Mouse (Mus musculus): ENCODE results near the gene Akap9.
"Not testable (repeated sequence)": the region's sequence is repeated elsewhere in the genome, so short reads cannot be mapped to it uniquely, and the experiment has no call there.

Akap9 gene

DNA sequence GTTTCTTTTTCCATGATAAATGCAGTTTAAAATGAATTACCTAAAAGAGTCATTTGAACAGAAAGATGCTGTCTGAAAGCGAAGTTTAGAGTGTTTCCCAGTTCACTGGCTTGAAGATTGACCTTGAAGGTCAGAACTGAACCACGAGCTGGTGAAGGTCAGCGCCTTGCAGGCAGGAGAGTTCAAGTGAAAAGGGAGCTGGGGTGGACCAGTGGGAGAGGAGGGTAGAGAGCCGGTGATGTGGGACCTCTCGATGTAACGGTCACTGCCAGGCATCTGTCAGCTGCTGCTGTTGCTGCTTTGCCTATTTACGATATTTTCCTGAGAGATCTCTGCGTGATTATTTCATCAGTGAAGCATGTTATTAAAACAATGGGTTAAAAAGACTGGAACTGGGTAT lies 111.5 kb downstream of the Akap9 start:
- DNase-seq (ENCODE audit: low spot score) = no peak

DNA sequence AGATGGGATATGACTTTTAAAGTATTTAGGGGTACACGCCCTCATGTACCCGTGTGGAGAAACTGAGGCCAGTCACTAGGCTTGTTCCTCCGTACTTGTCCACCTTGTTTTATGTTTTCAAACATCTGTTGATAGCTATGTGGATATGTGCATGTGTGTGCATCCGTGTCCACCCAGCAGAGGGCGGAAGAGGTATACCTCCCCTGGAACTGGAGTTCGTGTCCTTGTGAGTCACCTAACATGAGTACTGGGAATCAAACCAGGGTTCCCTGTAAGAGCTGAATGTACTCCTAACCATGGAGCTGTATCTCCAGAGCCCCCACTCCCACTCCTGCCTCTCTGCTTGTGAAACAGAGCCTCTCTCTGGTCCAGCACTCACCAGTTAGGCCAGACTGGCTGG lies 112.5 kb downstream of the Akap9 start:
- DNase-seq (ENCODE audit: low spot score) = no peak

DNA sequence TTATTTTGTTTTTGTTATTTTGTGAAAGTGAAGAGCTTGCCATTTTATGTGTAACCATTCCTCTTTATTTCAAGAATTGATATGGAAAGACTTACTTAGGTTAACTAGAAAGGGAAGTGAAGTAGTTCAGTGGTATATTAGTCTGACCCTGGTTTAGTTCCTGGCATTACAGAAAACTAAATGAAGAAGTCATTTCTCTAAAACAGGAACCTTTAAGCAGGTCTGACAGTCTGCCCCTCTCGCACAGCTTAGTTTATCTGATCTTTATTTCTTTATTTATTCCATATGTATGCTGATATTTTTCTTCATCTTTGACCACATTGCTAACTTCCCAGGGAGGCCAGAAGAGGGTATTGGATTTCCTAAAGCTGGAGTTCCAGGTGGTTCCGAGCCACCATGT lies 113.1 kb downstream of the Akap9 start:
- no peak for DNase-seq (ENCODE audit: low spot score)

DNA sequence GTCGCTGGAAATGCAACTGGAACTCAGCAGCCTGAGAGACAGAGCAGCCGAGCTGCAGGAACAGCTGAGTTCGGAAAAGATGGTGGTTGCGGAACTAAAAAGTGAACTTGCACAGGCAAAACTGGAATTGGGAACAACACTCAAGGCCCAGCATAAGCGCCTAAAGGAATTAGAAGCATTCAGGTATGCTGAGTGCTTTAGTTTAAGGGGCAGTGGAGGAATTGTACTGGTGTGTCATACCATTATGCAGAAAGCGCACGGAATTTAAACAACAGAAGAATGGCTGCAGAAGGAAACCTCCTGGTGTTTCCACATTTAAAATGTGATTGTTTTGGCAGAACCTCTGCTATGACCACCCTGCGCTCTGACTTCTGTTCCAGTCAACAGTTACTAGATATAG lies 132.5 kb downstream of the Akap9 start:
- DNase-seq (ENCODE audit: low spot score) = no peak

DNA sequence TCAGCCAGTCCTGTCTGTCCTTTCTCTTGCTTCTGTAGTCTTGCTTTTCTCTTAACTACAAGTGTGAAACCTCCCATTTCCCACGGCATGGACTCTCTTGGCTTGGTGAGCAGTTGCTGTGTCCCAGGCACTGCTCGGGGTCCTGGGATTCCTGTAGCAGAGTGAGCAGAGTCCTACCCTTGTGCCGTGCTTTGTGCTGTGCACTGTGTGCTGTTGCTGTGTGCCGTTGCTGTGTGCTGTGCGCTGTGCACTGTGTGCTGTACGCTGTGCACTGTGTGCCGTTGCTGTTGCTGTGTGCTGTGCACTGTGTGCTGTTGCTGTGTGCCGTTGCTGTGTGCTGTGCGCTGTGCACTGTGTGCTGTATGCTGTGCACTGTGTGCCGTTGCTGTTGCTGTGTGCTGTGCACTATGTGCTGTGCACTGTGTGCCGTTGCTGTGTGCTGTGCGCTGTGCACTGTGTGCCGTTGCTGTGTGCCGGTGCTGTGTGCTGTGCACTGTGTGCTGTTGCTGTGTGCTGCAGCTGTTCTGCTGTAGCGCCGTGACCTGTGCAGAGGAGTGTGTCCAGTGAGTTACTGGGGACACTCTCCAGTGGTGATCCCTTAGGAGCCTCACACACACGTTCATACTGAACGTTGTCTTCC lies 138.7 kb downstream of the Akap9 start:
- no peak for DNase-seq (ENCODE audit: low spot score)

DNA sequence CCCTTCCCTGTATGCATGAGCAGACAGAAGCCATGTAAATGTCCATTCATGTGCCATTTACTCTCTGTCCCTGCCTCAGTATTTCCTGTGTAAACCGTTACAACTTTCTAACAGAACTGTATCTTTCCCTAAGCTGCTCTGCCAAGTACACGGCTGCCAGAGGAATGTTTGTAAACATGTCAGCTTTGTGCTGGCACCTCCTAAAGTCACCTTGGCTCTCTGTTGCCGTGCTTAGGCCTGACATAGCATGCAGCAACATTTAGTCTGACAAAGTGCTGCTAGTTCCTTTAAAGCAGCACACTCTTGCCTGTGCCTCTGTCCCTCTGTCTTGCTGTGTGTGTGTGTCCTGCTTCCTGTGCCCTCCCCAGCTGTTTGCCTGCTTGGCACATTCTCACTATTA lies 139.3 kb downstream of the Akap9 start:
- DNase-seq (ENCODE audit: low spot score) = no peak

DNA sequence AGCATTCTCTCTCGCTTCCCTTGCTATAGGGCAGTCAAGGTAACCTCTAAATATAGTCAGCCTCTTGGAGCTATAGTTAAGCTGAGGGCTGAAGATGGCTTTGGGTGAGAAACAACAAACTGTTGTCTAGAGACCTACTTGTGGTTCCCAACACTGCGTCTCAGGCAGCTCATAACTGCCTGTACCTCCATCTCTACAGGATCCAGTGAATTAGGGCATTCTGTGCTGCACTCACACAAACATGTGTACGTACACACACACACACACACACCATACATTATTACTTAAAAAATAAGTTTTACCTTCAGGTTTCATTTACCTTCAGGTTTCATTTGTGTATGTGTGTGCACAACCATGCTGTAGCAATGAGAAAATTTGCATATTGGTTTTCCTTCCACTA lies 151.2 kb downstream of the Akap9 start:
- no peak for DNase-seq (ENCODE audit: low spot score)

DNA sequence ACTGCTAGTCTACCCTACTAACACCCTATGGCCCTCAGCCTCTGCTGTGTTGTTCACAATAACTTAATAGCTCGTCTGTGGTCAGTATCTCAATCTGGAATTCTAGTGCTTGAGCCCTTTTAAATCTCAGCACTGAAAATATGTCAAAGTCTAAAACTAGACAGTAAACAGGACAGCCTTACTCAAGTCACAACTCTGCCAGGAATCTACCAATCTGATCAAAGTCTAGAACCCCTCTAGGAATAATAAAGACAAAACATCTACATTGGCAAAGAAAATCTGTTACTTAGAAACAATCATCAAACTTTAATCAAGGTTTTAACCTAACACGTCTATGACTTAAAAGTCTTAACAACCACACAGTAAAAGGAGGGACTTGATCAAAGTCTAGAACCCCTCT lies 153.0 kb downstream of the Akap9 start:
- DNase-seq (ENCODE audit: low spot score) = no peak

DNA sequence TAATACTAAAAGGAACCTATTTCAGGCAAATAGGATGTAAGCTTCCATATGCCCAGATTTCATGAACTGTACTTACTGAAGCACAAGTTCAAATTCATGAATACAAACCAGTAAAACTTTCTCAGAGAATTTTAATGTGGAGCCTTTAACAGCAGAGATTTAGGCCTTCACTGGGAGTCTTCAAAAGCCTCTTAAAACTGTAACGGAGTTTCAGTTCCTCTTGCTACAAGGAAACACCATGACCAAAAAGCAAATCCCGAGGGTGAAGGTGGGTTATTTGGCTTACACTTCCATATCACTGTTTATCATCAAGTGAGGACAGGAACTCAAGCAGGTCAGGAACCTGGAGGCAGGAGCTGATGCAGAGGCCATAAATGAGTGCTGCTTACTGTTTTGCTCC lies 153.7 kb downstream of the Akap9 start:
- no peak for DNase-seq (ENCODE audit: low spot score)

DNA sequence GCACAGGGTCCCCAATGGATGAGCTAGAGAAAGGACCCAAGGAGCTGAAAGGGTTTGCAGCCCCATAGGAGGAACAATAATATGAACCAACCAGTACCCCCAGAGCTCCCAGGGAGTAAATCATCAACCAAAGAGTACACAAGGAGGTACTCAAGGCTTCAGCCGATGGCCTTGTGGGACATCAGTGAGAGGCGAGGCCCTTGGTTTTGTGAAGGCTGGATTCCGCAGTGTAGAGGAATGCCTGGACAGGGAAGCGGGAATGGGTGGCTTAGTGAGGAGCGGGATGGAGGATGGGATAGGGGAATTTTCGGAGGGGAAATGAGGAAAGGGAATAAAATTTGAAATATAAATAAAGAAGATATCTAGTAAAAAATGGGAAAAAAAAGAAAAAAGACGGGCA lies 157.1 kb downstream of the Akap9 start:
- no peak for DNase-seq (ENCODE audit: low spot score)

DNA sequence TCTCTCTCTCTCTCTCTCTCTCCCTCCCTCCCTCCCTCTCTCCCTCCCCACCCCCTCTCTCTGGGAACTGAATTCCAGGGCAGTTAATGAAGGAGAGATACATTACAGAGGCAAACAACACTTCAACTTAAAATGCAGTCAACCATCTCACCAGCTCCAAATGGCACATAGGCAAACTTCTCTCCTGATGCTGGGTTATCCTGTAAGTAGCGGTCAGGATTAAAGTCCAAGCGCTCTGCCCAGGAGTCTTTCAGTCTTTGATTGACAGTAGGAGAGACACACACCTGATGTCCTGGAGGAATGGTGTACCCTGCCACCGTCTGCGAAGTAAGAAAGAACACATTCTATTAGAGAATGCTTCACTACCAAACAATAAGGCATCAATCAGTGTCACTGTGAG lies 158.5 kb downstream of the Akap9 start:
- no peak for DNase-seq (ENCODE audit: low spot score)

DNA sequence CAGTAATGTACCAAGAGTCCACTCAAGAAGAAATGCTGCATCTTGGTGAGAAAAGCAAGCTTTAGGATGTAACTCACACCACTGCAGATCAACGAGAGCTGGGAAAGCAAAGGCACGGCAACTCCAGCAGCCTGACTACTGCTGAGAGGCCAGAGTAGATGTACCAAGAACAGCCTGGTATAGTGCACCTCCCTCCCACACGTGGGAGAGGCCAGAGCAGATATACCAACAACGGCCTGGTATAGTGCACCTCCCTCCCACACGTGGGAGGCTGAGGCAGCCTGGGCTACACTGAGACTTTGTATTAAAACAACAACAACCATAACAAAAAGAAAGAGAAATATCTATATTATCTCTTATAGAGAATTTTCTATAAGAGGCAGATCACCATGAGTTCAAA lies 160.3 kb downstream of the Akap9 start:
- DNase-seq (ENCODE audit: low spot score) = no peak

DNA sequence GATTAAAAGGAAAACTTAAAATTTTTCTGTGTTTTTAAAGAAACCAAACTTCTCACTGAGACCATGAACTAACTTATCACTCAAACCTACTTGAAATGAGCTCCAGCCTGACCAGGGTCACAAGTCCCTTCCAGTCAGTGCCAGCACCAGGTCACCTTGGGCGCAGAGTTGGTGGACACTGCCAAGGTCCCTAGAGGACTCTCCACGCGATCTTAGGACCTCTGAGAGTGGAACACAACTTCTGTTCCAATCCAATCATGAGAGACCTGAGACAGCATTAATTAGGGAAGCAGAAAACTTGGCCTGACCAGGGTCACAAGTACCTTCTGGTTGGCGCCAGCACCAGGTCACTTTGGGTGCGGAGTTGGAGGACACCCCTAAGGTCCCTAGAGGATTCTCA lies 166.6 kb downstream of the Akap9 start:
- no peak for DNase-seq (ENCODE audit: low spot score)

DNA sequence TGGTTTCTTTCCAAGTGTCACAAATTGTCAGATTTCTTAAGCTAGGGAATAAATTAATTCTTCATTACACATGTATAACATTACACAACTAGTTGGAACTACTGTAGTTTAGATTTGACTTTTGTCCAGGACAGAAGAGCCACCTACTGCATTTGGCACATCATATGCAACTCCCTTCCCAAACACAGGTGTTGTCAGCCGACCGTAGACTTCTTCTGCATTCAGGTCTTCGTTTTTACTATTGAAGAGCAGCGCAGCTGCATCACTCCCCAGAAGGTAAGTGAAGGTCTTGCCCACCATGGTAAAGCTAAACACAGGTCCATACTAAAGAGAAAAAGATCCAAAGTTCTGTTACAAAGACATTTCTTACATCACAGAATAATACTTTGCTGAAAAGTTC lies 173.2 kb downstream of the Akap9 start:
- DNase-seq (ENCODE audit: low spot score) = no peak

DNA sequence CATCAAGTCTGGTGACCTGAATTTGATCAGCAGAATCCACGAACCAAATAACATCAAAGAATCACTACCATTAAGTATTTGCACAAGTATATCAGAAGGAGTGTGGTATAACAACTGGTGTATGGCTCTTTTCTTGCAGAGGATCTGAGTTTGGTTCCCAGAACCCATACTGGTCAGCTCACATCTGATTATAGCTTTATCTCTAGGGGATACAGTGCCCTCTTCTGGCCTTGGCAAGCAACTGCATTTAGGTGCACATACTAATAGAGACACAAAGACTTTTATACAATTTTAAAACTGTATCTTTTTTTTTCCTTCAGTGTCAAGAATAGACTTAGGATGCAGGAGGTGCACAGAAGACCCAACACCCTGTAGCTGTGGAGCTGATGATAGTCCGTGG lies 173.9 kb downstream of the Akap9 start:
- no peak for DNase-seq (ENCODE audit: low spot score)

DNA sequence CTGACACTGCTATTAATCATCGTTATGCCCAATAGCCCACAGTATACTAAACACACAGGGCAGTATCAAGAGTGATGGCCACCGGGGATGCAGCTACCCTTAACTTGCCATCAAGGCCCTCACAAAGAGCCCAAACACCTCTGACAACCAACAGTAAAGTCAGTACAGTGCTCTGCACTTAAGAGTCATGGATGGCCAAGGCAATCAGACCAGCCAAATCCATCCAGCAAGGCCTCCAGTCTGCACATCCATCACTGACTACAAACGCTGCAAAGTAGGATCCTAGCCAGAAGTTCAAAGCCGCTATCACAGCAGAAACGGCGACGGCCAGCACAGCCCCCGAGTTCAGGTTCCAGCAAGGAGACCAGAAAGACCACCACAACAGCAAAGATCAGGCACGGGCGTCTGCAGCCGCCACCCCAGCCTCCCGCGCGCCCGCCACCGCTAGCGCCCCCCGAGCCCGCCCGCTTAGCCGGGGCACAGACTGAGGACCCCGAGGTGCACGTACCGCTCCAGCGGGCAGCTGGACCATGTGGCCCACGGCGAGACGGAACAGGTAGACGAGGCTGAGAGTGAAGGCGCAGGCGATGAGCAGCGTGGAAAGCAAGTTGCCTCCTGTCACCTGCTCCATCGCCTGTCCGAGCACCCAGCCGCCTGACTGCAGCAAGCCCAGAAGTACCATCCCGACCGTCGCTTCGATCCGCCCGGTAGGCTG lies 175.9 kb downstream of the Akap9 start:
- no peak for DNase-seq (ENCODE audit: low spot score)

DNA sequence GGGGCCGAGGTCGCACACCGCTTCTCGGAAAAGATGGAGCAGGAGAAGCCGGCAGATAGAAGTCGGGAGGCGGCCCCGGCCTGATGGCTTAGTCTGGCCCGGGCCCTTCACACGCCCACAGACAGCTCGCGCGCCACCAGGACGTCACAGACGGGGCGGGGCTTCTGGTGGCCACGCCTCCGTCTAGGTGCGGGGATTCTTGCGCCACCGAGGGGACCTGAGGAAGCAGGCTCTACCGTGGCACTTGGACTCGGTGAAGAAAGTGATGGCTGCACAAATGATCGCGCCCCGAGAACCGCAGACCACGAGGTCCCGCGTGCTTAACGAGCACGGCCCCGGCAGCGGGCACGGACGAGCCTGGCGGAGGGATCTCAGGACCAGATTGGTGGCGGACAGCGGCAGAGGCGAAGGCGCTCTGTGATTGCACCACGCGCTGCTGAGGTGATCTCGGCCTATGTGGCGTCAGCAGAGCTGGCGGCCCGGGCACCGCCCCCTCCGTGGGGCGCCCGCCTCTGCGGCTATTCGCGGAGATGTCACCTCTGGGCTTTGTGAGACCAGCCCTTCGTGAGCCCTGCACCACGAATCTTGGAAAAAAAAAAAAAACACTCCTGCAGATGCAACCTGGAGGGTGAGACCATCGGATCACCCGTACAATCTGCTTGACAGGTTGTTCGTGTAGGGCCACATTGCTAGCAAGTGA lies 176.6 kb downstream of the Akap9 start, which contains the start of gene Cyp51:
Cyp51 (minus strand) TSS at position 406 of the 700 bp plus-strand sequence.
- DNase-seq (ENCODE audit: low spot score) = peak; percentile 89

DNA sequence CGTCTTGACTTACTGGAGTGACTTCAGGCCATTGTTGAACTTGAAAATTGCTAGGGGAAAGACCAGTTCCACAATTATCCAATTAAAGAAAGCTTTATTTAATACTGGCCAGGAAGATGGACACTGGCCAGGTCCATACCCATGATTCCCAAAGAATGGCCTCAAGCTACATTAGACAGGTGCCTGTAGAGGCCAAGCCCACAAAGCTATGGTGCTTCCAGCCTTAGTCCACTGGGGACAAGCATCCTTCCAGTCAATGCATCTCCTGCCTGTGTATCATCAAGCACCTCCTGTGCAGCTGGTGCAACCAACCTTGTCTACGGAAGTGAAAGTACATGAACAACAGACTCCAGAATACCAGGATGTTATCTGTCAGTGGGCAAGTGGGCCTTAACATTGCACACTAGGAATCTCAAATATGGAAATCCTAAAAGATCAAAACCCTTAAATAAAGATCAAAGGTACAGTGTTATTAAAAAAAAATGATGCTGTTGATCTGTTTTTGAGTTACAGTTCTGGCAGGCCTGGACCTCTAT lies 177.9 kb downstream of the Akap9 start:
- DNase-seq (ENCODE audit: low spot score) = no peak

DNA sequence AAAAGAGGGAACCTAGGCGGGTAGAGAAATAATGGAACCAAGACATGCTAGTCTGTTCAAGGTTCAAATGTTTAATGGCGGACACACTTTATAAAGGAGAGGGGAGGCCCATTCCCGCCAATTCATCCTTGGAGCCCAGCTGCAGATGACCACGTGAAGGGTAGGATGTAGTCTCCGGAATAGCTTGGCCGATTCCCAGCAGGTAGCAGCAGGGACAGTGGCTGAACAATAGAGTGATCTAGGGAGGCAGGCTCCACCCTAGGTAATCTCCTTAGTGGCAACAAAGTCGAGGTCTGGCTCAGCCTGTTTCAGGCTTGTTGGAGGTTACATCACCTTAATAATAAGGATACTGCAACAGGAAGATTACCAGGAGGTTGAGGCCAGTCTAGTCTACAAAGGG lies 179.2 kb downstream of the Akap9 start:
- DNase-seq (ENCODE audit: low spot score) = not testable (repeated sequence)

DNA sequence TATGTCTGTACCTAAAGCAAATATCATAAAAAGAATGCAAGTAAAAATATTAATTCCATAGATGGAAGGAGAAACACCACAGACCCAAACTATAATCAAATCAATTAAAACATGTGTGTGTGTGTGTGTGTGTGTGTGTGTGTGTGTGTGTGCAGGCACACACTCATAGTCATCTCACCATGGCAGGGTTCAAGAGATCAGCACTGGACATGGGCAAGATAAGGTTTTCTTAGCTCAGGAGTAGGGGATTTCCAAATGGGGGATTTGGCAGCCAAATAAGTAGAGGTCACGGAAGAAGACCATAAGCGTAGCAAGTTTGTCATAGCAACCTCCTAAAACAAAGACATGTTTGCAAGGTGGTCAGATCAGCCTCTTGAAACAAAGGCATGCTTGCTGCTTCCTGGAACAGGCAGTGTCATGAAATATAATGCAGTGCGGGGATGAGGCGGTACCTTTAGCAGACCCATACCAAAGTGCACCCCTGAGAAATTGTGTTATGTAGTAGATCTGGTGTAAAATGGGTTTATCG lies 184.8 kb downstream of the Akap9 start:
- DNase-seq (ENCODE audit: low spot score) = no peak
